Comparison of ENCODE assay signal across 14 mouse cellular contexts in the genomic region with DNA sequence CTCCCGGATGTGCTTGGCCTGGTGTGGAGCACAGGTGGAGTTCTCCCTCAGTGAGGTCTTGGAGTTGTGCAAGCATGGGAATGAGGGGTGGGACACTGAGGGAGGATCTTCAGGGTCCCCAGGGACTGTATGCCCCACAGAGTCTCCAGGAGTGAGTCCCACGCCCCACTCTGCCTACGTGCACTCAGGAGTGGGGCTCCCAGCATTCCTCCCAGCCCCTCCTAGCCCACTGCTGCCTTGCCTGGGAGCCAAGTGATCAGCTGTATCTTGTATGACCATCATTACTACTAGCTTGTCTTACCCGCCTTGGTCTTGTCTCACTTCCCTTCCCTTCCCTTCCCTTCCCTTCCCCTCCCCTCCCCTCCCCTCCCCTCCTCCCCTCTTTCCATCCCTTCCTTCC. TPM values are rescaled to one million over a fixed set of nuclear protein-coding genes. Genes with fewer than 3 reads are reported as not detected.
DNase-seq lines count a peak whose midpoint lies in the region; ATAC-seq and TF ChIP-seq lines count a peak whose summit lies in the region.
"Not testable (repeated sequence)": the region's sequence is repeated elsewhere in the genome, so short reads cannot be mapped to it uniquely, and the experiment has no call there.
"Had no signal": no experiment of that assay in that cellular context is flagged by ENCODE, and none has a peak within 500 bp of the region (broad histone marks: within the 10 kb centered on the region; RNA-seq: fewer than 3 reads in every experiment).

No protein-coding gene starts in this region.

- not testable (repeated sequence) for H3K9ac ChIP-seq in liver, postnatal 0 days (replicated peaks)

- not testable (repeated sequence) for H3K4me3 ChIP-seq in liver, postnatal 0 days (ENCODE audit: low read depth, low read length); thymus, adult 2 months (ENCODE audit: control insufficient read depth, insufficient read depth, low read length)

- TF ChIP-seq EP300 in liver, postnatal 0 days (IDR thresholded peaks at IDR 0.05; ENCODE audit: low read depth), result not testable (repeated sequence)

- 78% methylated on average over 4 of the region's 4 CpGs for WGBS in liver, postnatal 0 days (ENCODE audit: insufficient replicate concordance)
- 90% methylated on average over 4 of the region's 4 CpGs for WGBS in thymus, adult 2 months

- not testable (repeated sequence) for H3K4me1 ChIP-seq in liver, postnatal 0 days (ENCODE audit: insufficient read depth); thymus, adult 2 months (replicated peaks; ENCODE audit: control insufficient read depth, insufficient read depth, low read length)

- H3K27me3 ChIP-seq in liver, postnatal 0 days (ENCODE audit: insufficient read depth, low read length); thymus, adult 2 months (ENCODE audit: control insufficient read depth, insufficient read depth, low read length): not testable (repeated sequence)

- TF ChIP-seq POLR2A in thymus, adult 2 months (IDR thresholded peaks at IDR 0.05; ENCODE audit: control insufficient read depth, extremely low read depth, insufficient read depth, low read length, poor library complexity), result not testable (repeated sequence)

- H3K9me3 ChIP-seq in liver, postnatal 0 days (ENCODE audit: low read length), result not testable (repeated sequence)

- H3K36me3 ChIP-seq in liver, postnatal 0 days (replicated peaks; ENCODE audit: insufficient read depth, low read length); thymus, adult 2 months (ENCODE audit: control insufficient read depth, insufficient read depth, low read length): not testable (repeated sequence)

- ATAC-seq in liver, postnatal 0 days, result not testable (repeated sequence)

- not testable (repeated sequence) for H3K27ac ChIP-seq in liver, postnatal 0 days (ENCODE audit: low read depth); thymus, adult 2 months (ENCODE audit: control insufficient read depth, insufficient read depth, low read length)

- not testable (repeated sequence) for TF ChIP-seq CTCF in liver, postnatal 0 days (IDR thresholded peaks at IDR 0.05; ENCODE audit: low read depth); thymus, adult 2 months (IDR thresholded peaks at IDR 0.05; ENCODE audit: borderline replicate concordance, control insufficient read depth, extremely low read depth, insufficient read depth, low read length, poor library complexity)

- DNase-seq in B cell, adult 2 months, result peak; percentile 37 to 43
- DNase-seq in adrenal gland, adult 8-10 months, result peak; percentile 60
- peak; percentile 53 to 54 for DNase-seq in cerebellum, postnatal 25 days
- peak; percentile 78 to 83 for DNase-seq in gastrocnemius, postnatal 4 days (ENCODE audit: low spot score in 2 of 2)
- peak; percentile 67 for DNase-seq in kidney, postnatal 4 days
- peak; percentile 21 for DNase-seq in liver, postnatal 0 days
- peak; percentile 55 for DNase-seq in right cerebral cortex, postnatal 14 days
- DNase-seq in thymus, adult 2 months, result peak; percentile 59

- not testable (repeated sequence) for H3K4me2 ChIP-seq in liver, postnatal 0 days (ENCODE audit: low read depth, low read length)

RNA-seq across cellular contexts. Expression of a gene that starts 30.7 kb away (rescaled TPM):
- 1 to 10 TPM in 1 of 4 experiments, under 1 TPM in 1, not detected in 2; 0.46 to 2.2 TPM for total RNA-seq in adrenal gland, adult 8-10 months (2022)
- under 1 TPM; 0.26 to 0.47 TPM for total RNA-seq in gastrocnemius, postnatal 4 days (2021)
- polyA plus RNA-seq in liver, postnatal 0 days (2015; fragmentation: Nextera tagmentation; extraction: Ambion mirVana), result not detected in 2 replicates
- polyA plus RNA-seq in thymus, adult 2 months (2012; rRNA removed), result not detected in 2 replicates
- total RNA-seq: gastrocnemius, postnatal 36 days; midbrain, postnatal 0 days had no signal
- polyA plus RNA-seq: heart, postnatal 0 days; limb, embryonic 13.5 days; midbrain, postnatal 0 days; neural tube, embryonic 15.5 days; small intestine, adult 2 months had no signal

Comparison
In these comparisons a context has a peak if more than half of its experiments do, and no peak if none do; other contexts are left out.
1. DNase-seq: peak in every context shown above with its lines; median percentile 80 in gastrocnemius, postnatal 4 days; 67 in kidney, postnatal 4 days; 60 in adrenal gland, adult 8-10 months; 59 in thymus, adult 2 months; 55 in right cerebral cortex, postnatal 14 days; 54 in cerebellum, postnatal 25 days; 40 in B cell, adult 2 months; 21 in liver, postnatal 0 days.